Mouse (Mus musculus): ENCODE measurements around the gene Pde1a. TPM values are rescaled to one million over a fixed set of nuclear protein-coding genes. Genes with fewer than 3 reads are reported as not detected.

Gene Pde1a
- polyA plus RNA-seq, 1 experiment: not detected

DNA sequence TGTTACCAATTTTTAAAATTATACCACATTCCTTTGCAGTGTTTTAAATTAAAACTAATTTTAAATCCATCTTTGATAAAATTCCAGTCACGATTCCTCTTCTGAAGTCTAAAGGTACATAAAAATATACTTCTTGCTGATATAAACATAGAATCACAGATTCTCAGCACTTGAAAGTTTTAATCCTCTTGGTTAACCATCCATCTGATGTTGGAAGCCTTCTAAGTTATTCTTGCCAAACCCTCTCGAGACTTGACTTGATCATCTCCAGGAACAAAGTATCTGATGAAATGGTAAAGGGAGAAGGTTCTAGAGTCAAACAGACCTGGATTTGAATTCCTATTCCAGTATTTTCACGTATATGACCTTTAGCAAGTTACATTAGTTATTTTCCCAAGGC is 28.9 kb upstream of the Pde1a start:
- H3K79me2 ChIP-seq (ENCODE audit: control insufficient read depth, insufficient read depth): no peaks in the 10 kb centered on the region
- no peaks in the 10 kb centered on the region for H3K27me3 ChIP-seq (ENCODE audit: control insufficient read depth, insufficient read depth, insufficient read length)
- H3K36me3 ChIP-seq (ENCODE audit: control insufficient read depth, insufficient read depth): no peaks in the 10 kb centered on the region
- TF ChIP-seq MYOG (IDR thresholded peaks at IDR 0.05; ENCODE audit: control insufficient read depth, extremely low read depth, insufficient read length) (no peak), CTCF (IDR thresholded peaks at IDR 0.05; ENCODE audit: control insufficient read depth, insufficient read depth, insufficient read length) (no peak), USF1 (IDR thresholded peaks at IDR 0.05; ENCODE audit: low read depth) (no peak), FOSL1 (IDR thresholded peaks at IDR 0.05; ENCODE audit: insufficient read depth, low read length, poor library complexity, severe bottlenecking) (no peak), CEBPB (IDR thresholded peaks at IDR 0.05; ENCODE audit: low read depth) (no peak), MYOD1 (IDR thresholded peaks at IDR 0.05; ENCODE audit: control insufficient read depth, insufficient read length, low read depth) (no peak), MAX (IDR thresholded peaks at IDR 0.05) (no peak)
- H3ac ChIP-seq (ENCODE audit: control insufficient read depth, insufficient read length, low read depth): no peak overlapping the region
- no peaks in the 10 kb centered on the region for H3K79me3 ChIP-seq (ENCODE audit: low read depth)
- H3K4me3 ChIP-seq (ENCODE audit: insufficient read depth, poor library complexity, severe bottlenecking): no peak overlapping the region

DNA sequence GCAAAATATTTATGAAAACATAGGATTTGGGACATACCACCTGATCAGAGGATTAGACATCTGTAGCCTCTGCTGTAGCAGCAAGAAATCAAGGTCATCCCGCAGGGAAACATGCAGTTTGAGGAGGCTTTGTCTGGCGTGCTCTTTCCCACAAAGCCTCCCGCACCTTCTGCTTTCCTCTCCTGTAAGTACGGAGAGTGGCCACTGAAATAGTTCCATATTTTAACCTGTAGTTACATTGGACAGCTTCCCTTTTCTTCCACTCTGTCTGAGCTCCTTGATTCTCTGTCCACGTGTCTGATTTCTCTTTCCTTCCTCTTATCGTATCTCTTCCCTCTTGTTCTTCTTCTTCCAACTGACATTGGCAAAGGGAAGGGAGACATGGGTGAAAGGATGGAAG is 20.8 kb upstream of the Pde1a start:
- H3K27me3 ChIP-seq (ENCODE audit: control insufficient read depth, insufficient read depth, insufficient read length): no peaks in the 10 kb centered on the region
- H3K4me3 ChIP-seq (ENCODE audit: insufficient read depth, poor library complexity, severe bottlenecking): no peak overlapping the region
- no peak overlapping the region for H3ac ChIP-seq (ENCODE audit: control insufficient read depth, insufficient read length, low read depth)
- no peaks in the 10 kb centered on the region for H3K36me3 ChIP-seq (ENCODE audit: control insufficient read depth, insufficient read depth)
- TF ChIP-seq CEBPB (IDR thresholded peaks at IDR 0.05; ENCODE audit: low read depth) (no peak), CTCF (IDR thresholded peaks at IDR 0.05; ENCODE audit: control insufficient read depth, insufficient read depth, insufficient read length) (no peak)
- no peaks in the 10 kb centered on the region for H3K79me3 ChIP-seq (ENCODE audit: low read depth)
- no peaks in the 10 kb centered on the region for H3K79me2 ChIP-seq (ENCODE audit: control insufficient read depth, insufficient read depth)

DNA sequence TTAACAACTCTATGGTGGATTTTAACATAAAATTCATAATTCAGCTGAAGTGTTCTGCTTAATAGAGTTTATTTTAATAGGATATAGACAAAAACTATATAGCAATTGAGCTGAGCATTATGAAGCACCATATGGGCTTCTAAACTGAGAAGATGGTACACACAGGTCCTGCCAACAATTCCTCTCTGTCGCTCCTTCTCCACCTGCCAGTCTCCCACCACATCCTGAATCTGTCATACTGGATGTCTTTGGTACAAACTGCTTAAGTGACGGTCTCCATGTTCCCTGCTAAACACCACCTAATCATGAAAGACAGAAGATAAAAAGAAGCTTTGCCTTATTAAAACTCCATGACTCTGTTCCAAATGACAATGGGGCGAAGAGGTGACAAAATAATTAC is 20.1 kb upstream of the Pde1a start:
- Histone ChIP-seq H3ac (ENCODE audit: control insufficient read depth, insufficient read length, low read depth) (no peak overlapping the region), H3K79me2 (ENCODE audit: control insufficient read depth, insufficient read depth) (no peaks in the 10 kb centered on the region), H3K4me3 (ENCODE audit: insufficient read depth, poor library complexity, severe bottlenecking) (no peak overlapping the region), H3K27me3 (ENCODE audit: control insufficient read depth, insufficient read depth, insufficient read length) (no peaks in the 10 kb centered on the region), H3K36me3 (ENCODE audit: control insufficient read depth, insufficient read depth) (no peaks in the 10 kb centered on the region), H3K79me3 (ENCODE audit: low read depth) (no peaks in the 10 kb centered on the region)
- TF ChIP-seq FOSL1 (IDR thresholded peaks at IDR 0.05; ENCODE audit: insufficient read depth, low read length, poor library complexity, severe bottlenecking): no peak
- TF ChIP-seq CEBPB (IDR thresholded peaks at IDR 0.05; ENCODE audit: low read depth): no peak
- no peak for TF ChIP-seq MYOD1 (IDR thresholded peaks at IDR 0.05; ENCODE audit: control insufficient read depth, insufficient read length, low read depth)
- no peak for TF ChIP-seq USF1 (IDR thresholded peaks at IDR 0.05; ENCODE audit: low read depth)
- TF ChIP-seq MYOG (IDR thresholded peaks at IDR 0.05; ENCODE audit: control insufficient read depth, extremely low read depth, insufficient read length): no peak
- no peak for TF ChIP-seq CTCF (IDR thresholded peaks at IDR 0.05; ENCODE audit: control insufficient read depth, insufficient read depth, insufficient read length)
- TF ChIP-seq MAX (IDR thresholded peaks at IDR 0.05): no peak

DNA sequence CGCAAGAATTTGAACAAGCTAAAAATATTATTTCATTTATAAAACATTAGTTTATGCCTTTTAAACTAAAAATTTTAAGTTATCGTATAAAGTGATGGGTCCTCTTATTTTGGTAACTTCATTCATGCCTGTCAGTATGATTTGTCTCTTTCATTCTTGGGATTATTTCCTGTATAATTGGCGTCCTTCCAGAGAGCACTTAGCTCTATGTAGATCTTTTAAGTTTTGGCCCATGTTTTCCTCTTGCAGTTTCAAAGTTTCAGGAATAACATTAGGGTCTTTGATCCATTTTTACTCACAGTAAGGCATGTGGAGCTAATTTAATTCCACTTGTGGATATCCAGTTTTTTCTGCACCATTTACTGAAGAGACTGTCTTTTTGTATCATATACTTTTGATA is 5.8 kb upstream of the Pde1a start:
- Histone ChIP-seq H3K4me3 (ENCODE audit: insufficient read depth, poor library complexity, severe bottlenecking) (no peak overlapping the region), H3ac (ENCODE audit: control insufficient read depth, insufficient read length, low read depth) (no peak overlapping the region), H3K79me3 (ENCODE audit: low read depth) (no peaks in the 10 kb centered on the region), H3K79me2 (ENCODE audit: control insufficient read depth, insufficient read depth) (no peaks in the 10 kb centered on the region), H3K27me3 (ENCODE audit: control insufficient read depth, insufficient read depth, insufficient read length) (no peaks in the 10 kb centered on the region), H3K36me3 (ENCODE audit: control insufficient read depth, insufficient read depth) (no peaks in the 10 kb centered on the region)
- no peak for TF ChIP-seq CTCF (IDR thresholded peaks at IDR 0.05; ENCODE audit: control insufficient read depth, insufficient read depth, insufficient read length)
- TF ChIP-seq FOSL1 (IDR thresholded peaks at IDR 0.05; ENCODE audit: insufficient read depth, low read length, poor library complexity, severe bottlenecking): no peak
- TF ChIP-seq MYOG (IDR thresholded peaks at IDR 0.05; ENCODE audit: control insufficient read depth, extremely low read depth, insufficient read length): no peak
- TF ChIP-seq CEBPB (IDR thresholded peaks at IDR 0.05; ENCODE audit: low read depth): no peak
- no peak for TF ChIP-seq MYOD1 (IDR thresholded peaks at IDR 0.05; ENCODE audit: control insufficient read depth, insufficient read length, low read depth)
- TF ChIP-seq MAX (IDR thresholded peaks at IDR 0.05): no peak

DNA sequence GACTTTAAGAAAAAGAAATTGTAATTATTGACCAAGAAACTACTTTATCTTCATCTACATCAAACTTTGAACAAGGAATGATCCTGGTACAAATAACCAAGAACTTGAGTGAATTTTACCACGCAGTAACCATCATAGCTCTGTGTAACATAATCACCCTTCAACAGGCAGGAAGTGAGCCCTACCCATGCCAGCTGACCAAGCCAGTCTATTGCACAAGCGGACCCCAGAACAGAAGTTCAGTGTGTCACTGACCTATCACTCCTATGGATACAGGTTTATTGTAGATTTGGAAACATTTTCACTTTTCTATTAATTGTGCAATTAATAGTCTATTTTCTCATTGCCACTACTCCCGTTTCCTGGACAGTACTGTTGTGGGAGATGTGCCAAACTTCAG is 3.4 kb upstream of the Pde1a start:
- no peaks in the 10 kb centered on the region for H3K79me3 ChIP-seq (ENCODE audit: low read depth)
- H3ac ChIP-seq (ENCODE audit: control insufficient read depth, insufficient read length, low read depth): no peak overlapping the region
- H3K36me3 ChIP-seq (ENCODE audit: control insufficient read depth, insufficient read depth): no peaks in the 10 kb centered on the region
- H3K4me3 ChIP-seq (ENCODE audit: insufficient read depth, poor library complexity, severe bottlenecking): no peak overlapping the region
- H3K27me3 ChIP-seq (ENCODE audit: control insufficient read depth, insufficient read depth, insufficient read length): no peaks in the 10 kb centered on the region
- no peaks in the 10 kb centered on the region for H3K79me2 ChIP-seq (ENCODE audit: control insufficient read depth, insufficient read depth)
- TF ChIP-seq MYOD1 (IDR thresholded peaks at IDR 0.05; ENCODE audit: control insufficient read depth, insufficient read length, low read depth) (no peak), CTCF (IDR thresholded peaks at IDR 0.05; ENCODE audit: control insufficient read depth, insufficient read depth, insufficient read length) (no peak), CEBPB (IDR thresholded peaks at IDR 0.05; ENCODE audit: low read depth) (no peak), USF1 (IDR thresholded peaks at IDR 0.05; ENCODE audit: low read depth) (no peak), FOSL1 (IDR thresholded peaks at IDR 0.05; ENCODE audit: insufficient read depth, low read length, poor library complexity, severe bottlenecking) (no peak)

DNA sequence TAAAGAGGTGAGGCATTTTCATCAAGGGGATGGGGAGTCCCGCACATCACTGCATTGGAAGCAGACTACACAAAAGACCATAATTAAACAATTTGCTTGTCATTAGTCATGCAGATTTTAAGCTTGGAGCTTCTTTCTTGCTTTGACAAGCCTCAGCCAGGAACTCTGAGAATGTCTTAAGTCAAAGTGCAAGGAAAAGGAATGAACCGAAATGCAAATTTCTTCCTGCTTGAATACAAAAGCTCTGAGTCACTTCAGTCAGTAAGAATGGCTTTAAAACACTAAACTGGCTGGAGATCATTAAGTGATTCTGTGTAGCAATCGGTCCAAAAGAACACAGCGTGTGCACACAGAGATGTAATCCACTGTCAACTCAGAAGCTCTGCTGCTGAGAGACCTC is 2.6 kb downstream of the Pde1a start:
- no peak for TF ChIP-seq FOSL1 (IDR thresholded peaks at IDR 0.05; ENCODE audit: insufficient read depth, low read length, poor library complexity, severe bottlenecking)
- no peak for TF ChIP-seq CEBPB (IDR thresholded peaks at IDR 0.05; ENCODE audit: low read depth)
- no peak for TF ChIP-seq MYOG (IDR thresholded peaks at IDR 0.05; ENCODE audit: control insufficient read depth, extremely low read depth, insufficient read length)
- no peak for TF ChIP-seq MAX (IDR thresholded peaks at IDR 0.05)
- TF ChIP-seq USF1 (IDR thresholded peaks at IDR 0.05; ENCODE audit: low read depth): no peak
- no peak for TF ChIP-seq CTCF (IDR thresholded peaks at IDR 0.05; ENCODE audit: control insufficient read depth, insufficient read depth, insufficient read length)
- TF ChIP-seq MYOD1 (IDR thresholded peaks at IDR 0.05; ENCODE audit: control insufficient read depth, insufficient read length, low read depth): no peak
- Histone ChIP-seq H3K4me3 (ENCODE audit: insufficient read depth, poor library complexity, severe bottlenecking) (no peak overlapping the region), H3K27me3 (ENCODE audit: control insufficient read depth, insufficient read depth, insufficient read length) (no peaks in the 10 kb centered on the region)

More for the DNA sequence above, 2.6 kb downstream of the Pde1a start:
- Histone ChIP-seq H3K79me2 (ENCODE audit: control insufficient read depth, insufficient read depth) (no peaks in the 10 kb centered on the region), H3K36me3 (ENCODE audit: control insufficient read depth, insufficient read depth) (no peaks in the 10 kb centered on the region), H3ac (ENCODE audit: control insufficient read depth, insufficient read length, low read depth) (no peak overlapping the region), H3K79me3 (ENCODE audit: low read depth) (no peaks in the 10 kb centered on the region)
